Mouse (Mus musculus) liver, postnatal 0 days (tissue): ENCODE data around the gene Rhbdf2. TPM values are rescaled to one million over a fixed set of nuclear protein-coding genes. Genes with fewer than 3 reads are reported as not detected.

Source experiments
- ATAC-seq: fragments of 200-750 bp; cut with Nextera tagmentation; 2 replicates; pipeline ENCODE4 v1.8.0; 2017; ENCODE audit warnings: mild to moderate bottlenecking, moderate library complexity
- DNase-seq: peaks from one replicate; pipeline ENCODE4 v3.0.0-alpha.2; 2016
- H3K27ac ChIP-seq: fragments of 300-500 bp; sonication (generic); 2 replicates; pipeline ENCODE4 v1.5.1; 2014; ENCODE audit warnings: antibody characterized with exemption, moderate library complexity, mild to moderate bottlenecking, low read depth
- H3K27me3 ChIP-seq: fragments of 300-500 bp; sonication (generic); 2 replicates; pipeline ENCODE4 v1.6.1; 2014; ENCODE audit warnings: low read length, control low read depth, mixed read lengths; ENCODE audit not compliant: insufficient read depth
- H3K36me3 ChIP-seq: fragments of 300-500 bp; sonication (generic); replicated peaks from 2 replicates; pipeline ENCODE4 v1.6.1; 2014; ENCODE audit warnings: mild to moderate bottlenecking, control low read depth, low read length, moderate library complexity, mixed read lengths; ENCODE audit not compliant: insufficient read depth
- H3K4me1 ChIP-seq: fragments of 300-500 bp; sonication (generic); 2 replicates; pipeline ENCODE4 v1.6.1; 2014; ENCODE audit warnings: antibody characterized with exemption, mild to moderate bottlenecking, control low read depth; ENCODE audit not compliant: insufficient read depth
- H3K4me2 ChIP-seq: fragments of 300-500 bp; sonication (generic); 2 replicates; pipeline ENCODE4 v1.6.1; 2014; ENCODE audit warnings: low read depth, mild to moderate bottlenecking, low read length, moderate library complexity, mixed read lengths
- H3K4me3 ChIP-seq: fragments of 300-500 bp; sonication (generic); 2 replicates; pipeline ENCODE4 v1.5.1; 2014; ENCODE audit warnings: low read depth, low read length
- H3K9ac ChIP-seq: fragments of 300-500 bp; sonication (generic); replicated peaks from 2 replicates; pipeline ENCODE4 v1.6.1; 2014; ENCODE audit warnings: mild to moderate bottlenecking, moderate library complexity
- H3K9me3 ChIP-seq: fragments of 300-500 bp; sonication (generic); 2 replicates; pipeline ENCODE4 v1.6.1; 2016; ENCODE audit warnings: mild to moderate bottlenecking, control low read depth, low read length, mixed read lengths
- CTCF ChIP-seq: sonication (generic); IDR thresholded peaks from 2 replicates; pipeline ENCODE4 v1.5.1; 2016; ENCODE audit warnings: antibody characterized with exemption, low read depth
- EP300 ChIP-seq: IDR thresholded peaks from 2 replicates; pipeline ENCODE4 v1.6.1; 2016; ENCODE audit warnings: antibody characterized with exemption, low read depth, mild to moderate bottlenecking
- WGBS: fragments of 180-500 bp; shearing (Covaris S2); extraction: QIAGEN DNeasy Blood & Tissue Kit; methylation state at CpG from one replicate; pipeline ENCODE4 v1.1.7; 2014; ENCODE audit not compliant: insufficient replicate concordance; 5-methylcytosine and 5-hydroxymethylcytosine counted together
- polyA plus RNA-seq: library from polyadenylated mRNA; unstranded; fragments of >200 nt; fragmentation: Nextera tagmentation; extraction: Ambion mirVana; gene quantifications from 2 replicates; pipeline ENCODE4 v1.2.1, GENCODE M21; 2015

Gene Rhbdf2
- polyA plus RNA-seq, 1 experiment from 2014 or later, result 4.9 TPM

GRCm38 (mm10) chr11:116656348-116657191, 29.8 kb upstream of the Rhbdf2 start:
- H3K36me3 ChIP-seq, result no peaks in the 10 kb centered on the region
- ATAC-seq, result no peak
- no peak for TF ChIP-seq CTCF
- TF ChIP-seq EP300, result no peak
- H3K27me3 ChIP-seq, result peaks cover 29% of the 10 kb centered on the region
- no peaks in the 10 kb centered on the region for H3K9me3 ChIP-seq
- no peak overlapping the region for H3K4me2 ChIP-seq
- no peak overlapping the region for H3K27ac ChIP-seq
- H3K4me1 ChIP-seq, result peaks cover 15% of the 10 kb centered on the region
- H3K4me3 ChIP-seq, result no peak overlapping the region
- H3K9ac ChIP-seq, result no peak overlapping the region
- WGBS, result 73% methylated on average over 16 of the region's 16 CpGs
- no peak for DNase-seq

- peak within 1 kb of the TSS; percentile 41 for H3K4me3 ChIP-seq
- H3K27ac ChIP-seq, result no peak within 1 kb of the TSS
- peak within 1 kb of the TSS; percentile 34; the same call in 1 of the 2 replicates for H3K9ac ChIP-seq
- peaks cover 34% of the 10 kb centered on the region for H3K27me3 ChIP-seq
- peaks cover 15% of the 10 kb centered on the region for H3K4me1 ChIP-seq
- WGBS, result 6% methylated on average over 27 of the region's 28 CpGs
- DNase-seq (no peak), ATAC-seq (no peak)
- no peaks in the 10 kb centered on the region for H3K36me3 ChIP-seq
- H3K4me2 ChIP-seq, result peak within 1 kb of the TSS; percentile 65
- no peak for TF ChIP-seq CTCF
- TF ChIP-seq EP300, result no peak
- no peaks in the 10 kb centered on the region for H3K9me3 ChIP-seq
Observed at GRCm38 (mm10) chr11:116654255-116654821, 27.5 kb upstream of the Rhbdf2 start, which contains the start of gene Cygb. TSS of gene Cygb (minus strand) at chr11:116654313.

- no peak for ATAC-seq
- peak overlapping the region; percentile 34; the same call in 1 of the 2 replicates for H3K9ac ChIP-seq
- peak overlapping the region; percentile 41 for H3K4me3 ChIP-seq
- no peak overlapping the region for H3K27ac ChIP-seq
- 2% methylated on average over 47 of the region's 47 CpGs for WGBS
- H3K4me1 ChIP-seq, result peaks cover 15% of the 10 kb centered on the region
- no peak for DNase-seq
- peak overlapping the region; percentile 65 for H3K4me2 ChIP-seq
- no peaks in the 10 kb centered on the region for H3K9me3 ChIP-seq
- H3K27me3 ChIP-seq, result peaks cover 34% of the 10 kb centered on the region
- no peaks in the 10 kb centered on the region for H3K36me3 ChIP-seq
- TF ChIP-seq EP300 (no peak), CTCF (no peak)
Observed at GRCm38 (mm10) chr11:116653709-116654221, 26.9 kb upstream of the Rhbdf2 start.

- Histone ChIP-seq H3K4me3 (peak within 1 kb of the TSS; percentile 41), H3K9me3 (no peaks in the 10 kb centered on the region), H3K4me1 (peaks cover 14% of the 10 kb centered on the region), H3K36me3 (no peaks in the 10 kb centered on the region), H3K27ac (no peak within 1 kb of the TSS), H3K9ac (peak within 1 kb of the TSS; percentile 34; the same call in 1 of the 2 replicates), H3K27me3 (peaks cover 34% of the 10 kb centered on the region), H3K4me2 (peak within 1 kb of the TSS; percentile 65)
- TF ChIP-seq CTCF, result no peak
- no peak for TF ChIP-seq EP300
- ATAC-seq, result no peak
- DNase-seq, result no peak
- 7% methylated on average over 10 of the region's 10 CpGs for WGBS
Observed at GRCm38 (mm10) chr11:116653234-116653633, 26.4 kb upstream of the Rhbdf2 start, which contains the start of gene Prcd. TSS of gene Prcd (plus strand) at chr11:116653534.

- Histone ChIP-seq H3K9me3 (no peaks in the 10 kb centered on the region), H3K27ac (no peak overlapping the region), H3K9ac (no peak overlapping the region), H3K4me1 (peaks cover 8% of the 10 kb centered on the region), H3K4me2 (peak overlapping the region; percentile 65; the same call in 1 of the 2 replicates), H3K36me3 (no peaks in the 10 kb centered on the region), H3K4me3 (no peak overlapping the region), H3K27me3 (peaks cover 34% of the 10 kb centered on the region)
- 61% methylated on average over 25 of the region's 25 CpGs for WGBS
- ATAC-seq, result no peak
- no peak for DNase-seq
- no peak for TF ChIP-seq CTCF
- TF ChIP-seq EP300, result no peak
Observed at GRCm38 (mm10) chr11:116652330-116653098, 25.7 kb upstream of the Rhbdf2 start.
